Mouse (Mus musculus): Measurements from ENCODE around the gene Mnt.

- TF ChIP-seq CTCF (IDR thresholded peaks at IDR 0.05; ENCODE audit: borderline replicate concordance, control insufficient read depth, extremely low read depth, insufficient read depth, low read length, poor library complexity) (0 out of 2 replicates have a peak, but pooled peaks have one; percentile 60), POLR2A (IDR thresholded peaks at IDR 0.05; ENCODE audit: control insufficient read depth, extremely low read depth, insufficient read depth, low read length, poor library complexity) (peak; percentile 43; the same call in 1 of the 2 replicates)
Measured at GRCm38 (mm10) chr11:74837694-74838431, 7.1 kb downstream of the Mnt start.
